Mouse (Mus musculus) kidney, adult 18-20 months (tissue): Measurements from ENCODE around the gene Slc16a11.

Source experiments
- DNase-seq: peaks from one replicate; pipeline ENCODE4 v3.0.0; 2021

Slc16a11 gene

GRCm38 (mm10) chr11:70227126-70227525 is 14.6 kb downstream of the Slc16a11 start:
- no peak for DNase-seq

DNA sequence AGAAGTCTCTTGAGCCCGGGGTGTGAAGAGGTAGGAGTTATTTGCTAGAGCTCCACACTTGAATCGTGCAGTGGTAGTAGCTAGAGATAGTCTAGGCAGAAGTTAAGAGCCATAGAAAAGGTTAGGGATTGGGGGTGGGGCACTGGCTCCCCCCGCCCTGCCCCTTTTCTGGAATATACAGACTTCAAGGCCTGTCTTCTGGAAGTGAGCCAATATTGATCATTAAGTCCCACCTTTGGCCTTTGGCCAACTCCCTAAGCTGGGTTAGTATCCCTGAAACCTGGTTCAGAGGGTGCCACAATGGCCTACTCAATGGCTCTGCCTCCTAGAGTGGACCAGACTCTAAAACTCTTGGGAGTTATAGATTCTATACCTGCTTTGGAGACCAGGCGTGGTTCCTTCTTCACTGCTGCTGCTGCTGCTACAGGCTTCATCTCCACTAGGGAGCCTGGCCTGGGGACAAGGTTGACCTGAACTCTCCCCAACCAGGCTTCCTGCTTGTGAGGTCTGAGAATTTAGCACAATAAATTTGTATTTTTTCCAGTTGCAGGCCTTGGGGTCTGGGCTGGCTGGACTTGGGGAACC is 15.2 kb downstream of the Slc16a11 start:
- no peak for DNase-seq

DNA sequence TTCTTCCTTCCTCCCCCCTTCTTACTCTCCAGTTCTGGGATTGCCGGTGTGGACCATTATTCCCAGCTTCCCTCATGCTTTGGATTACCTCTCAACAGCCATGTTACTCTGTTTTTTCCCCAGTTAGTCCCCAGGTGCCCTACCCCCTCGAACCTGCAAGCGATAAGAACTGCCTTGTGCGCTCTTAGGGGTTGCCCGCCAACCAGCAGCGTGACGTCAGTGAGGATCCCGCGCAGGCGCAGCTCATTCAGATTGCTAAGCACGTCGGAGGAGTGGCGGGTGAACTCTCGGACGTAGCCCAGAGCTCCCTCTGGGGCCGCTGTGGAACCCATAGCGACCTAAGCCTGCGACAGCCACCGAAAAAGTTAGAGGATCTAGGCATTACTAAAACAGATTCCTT is 16.3 kb downstream of the Slc16a11 start:
- DNase-seq = peak; percentile 87

GRCm38 (mm10) chr11:70229260-70230010 is 16.9 kb downstream of the Slc16a11 start, which contains the start of gene Bcl6b:
Bcl6b (minus strand) TSS chr11:70229798.
- DNase-seq = no peak

DNA sequence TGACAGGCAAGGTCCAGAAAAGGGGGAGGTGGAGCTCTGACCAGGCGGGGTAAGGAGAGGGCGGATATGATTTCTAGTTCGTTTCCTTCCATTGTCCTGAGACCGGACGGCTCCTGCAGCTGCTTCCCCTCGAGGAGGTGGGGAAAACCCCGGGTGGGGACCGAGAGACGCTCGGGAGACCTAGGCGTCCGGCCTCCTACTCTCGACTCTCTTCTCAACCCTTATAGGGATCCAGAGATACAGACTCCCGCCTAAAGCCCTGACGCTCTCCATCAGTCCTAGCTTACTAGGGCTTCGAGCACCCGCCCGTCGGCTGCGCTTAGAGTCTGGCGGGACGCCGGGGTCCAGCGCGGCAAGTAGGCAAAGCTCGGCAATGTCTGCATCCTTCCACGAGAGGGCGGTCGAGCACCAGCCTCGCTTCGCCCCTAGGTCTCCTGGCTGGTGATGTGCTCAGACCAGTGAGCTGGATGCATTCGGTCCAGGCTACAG is 17.7 kb downstream of the Slc16a11 start:
- DNase-seq = peak; percentile 86

DNA sequence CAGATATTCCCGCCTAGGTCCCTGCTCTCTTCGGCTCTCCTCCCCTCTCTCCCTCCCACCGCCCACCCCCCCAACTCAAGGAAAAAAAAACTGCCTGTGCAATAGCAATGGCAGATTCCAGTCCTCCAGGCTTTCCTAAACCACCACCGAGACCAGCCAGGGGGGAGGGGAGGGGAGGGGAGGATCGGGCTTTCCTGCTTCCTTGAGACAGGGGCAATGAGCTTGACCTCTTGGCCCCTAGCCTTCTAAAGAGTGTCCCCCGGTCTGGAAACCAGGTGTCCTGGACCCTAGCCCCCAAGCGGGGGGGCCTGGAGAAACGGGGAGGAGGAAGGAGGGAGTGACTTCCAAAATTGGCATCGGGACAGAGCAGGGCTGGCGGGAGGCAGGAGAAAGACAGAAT is 20.0 kb downstream of the Slc16a11 start:
- peak; percentile 64 for DNase-seq

DNA sequence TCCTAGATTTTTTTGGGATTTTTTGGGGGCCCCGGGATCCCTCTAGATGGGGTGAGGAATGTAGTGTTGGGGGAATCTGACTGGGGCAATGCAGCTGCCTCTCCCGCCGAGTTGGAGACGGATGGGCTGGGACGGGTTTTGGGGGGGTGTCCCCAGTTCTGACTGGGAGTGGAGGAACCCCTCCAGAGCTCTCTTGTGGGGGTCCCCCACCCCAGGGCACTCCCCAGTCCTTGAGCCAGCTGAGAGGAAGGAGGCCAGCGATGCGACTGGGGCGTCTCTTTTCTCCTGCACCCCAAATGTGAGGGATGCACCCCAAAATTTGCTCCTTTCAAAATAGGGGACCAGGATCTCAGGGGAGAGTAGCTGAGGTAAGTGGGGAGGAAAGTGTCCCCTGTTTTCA is 20.5 kb downstream of the Slc16a11 start:
- DNase-seq = no peak

DNA sequence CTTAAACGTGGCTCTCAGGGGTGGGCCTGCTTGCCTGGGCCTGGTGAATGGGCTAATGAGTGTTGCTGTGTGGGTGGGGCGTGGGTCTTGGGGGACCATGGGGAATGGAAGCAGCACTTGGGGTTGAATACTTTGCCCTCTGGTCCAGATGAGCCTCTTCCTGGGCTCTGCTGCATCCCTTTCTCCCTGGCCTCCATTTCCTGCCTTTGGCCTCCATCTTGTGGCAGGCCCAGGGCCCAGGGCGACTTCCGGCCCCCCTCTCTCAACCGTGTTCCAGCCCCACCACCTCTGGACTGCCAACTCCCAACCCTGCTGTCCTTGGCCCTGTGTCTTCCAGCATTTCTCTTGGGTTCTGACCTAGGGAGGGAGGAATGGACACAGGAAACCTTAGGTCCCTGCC is 21.5 kb downstream of the Slc16a11 start:
- DNase-seq = peak; percentile 16

DNA sequence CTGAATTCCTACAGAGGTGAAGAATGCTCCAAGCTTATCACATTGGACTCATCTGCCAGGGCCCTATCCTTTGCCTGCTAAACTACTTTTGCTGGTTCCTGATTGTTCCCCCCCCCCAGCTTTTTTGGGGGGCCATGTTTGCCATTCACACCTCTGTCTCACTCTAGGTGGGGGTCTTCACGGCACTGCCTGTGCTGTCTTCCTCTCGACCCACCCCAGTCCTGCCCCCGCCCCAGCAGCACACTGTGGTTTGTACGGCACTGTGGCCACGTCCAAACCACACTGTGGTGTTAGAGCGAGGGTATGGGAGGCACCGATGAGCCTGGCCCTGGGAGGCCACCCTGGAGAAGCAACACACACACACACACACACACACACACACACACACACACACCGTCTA is 21.9 kb downstream of the Slc16a11 start:
- DNase-seq = no peak

- peak; percentile 33 for DNase-seq
These were observed 22.8 kb downstream of the Slc16a11 start for GRCm38 (mm10) chr11:70235254-70235900.

DNA sequence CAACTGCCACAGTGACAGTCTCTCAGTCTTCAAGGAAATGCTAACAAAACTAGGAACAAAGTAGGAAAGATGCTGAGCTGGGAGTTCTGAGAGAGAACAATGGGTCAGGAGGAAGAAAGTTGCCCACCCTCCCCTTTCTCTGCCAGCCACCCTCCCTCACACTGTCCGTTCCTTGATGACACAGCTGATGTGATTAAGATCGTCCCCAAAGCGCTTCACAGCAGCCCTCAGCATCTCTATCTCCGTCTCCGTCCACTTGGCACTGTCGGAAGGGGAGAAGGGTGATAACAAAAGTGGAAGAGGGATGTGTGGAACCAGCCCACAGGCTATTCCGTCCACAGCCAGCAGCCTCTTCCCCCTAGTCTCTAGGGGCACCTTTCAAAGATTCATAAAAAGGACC is 24.2 kb downstream of the Slc16a11 start:
- no peak for DNase-seq

DNA sequence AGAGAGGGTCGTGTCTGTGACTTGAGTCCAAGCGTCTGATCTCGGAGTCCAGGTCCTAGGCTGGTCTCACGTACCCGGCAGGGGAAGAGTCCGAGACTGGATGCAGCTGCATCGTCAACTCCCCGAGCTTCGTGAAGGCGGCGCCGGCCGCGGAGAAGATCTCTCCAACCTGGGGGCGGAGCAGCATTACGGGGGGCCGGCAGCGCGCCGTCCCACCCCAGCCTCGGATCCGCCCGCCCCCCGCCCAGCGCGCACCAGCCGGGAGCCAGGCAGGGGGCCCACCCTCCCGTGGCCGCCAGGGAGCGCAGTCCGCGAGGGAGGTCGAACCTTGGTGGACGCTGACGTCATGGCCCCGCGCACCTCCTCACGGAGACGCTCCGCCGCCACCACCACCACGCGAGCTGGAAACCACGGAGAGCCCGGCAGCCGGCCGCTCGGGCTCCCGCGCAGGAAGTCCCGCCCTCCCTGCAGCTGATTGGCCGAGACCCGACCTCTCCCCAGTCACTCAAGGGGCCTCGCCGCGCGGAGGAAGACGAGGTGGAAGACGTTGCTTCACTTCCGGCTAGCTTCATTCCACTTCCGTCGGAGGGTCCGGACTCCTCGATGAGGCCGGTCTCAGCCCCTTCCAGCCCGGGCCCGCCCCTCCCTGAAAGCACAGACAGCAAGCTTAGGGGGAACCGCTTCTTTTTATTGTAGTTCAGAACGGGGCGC is 25.1 kb downstream of the Slc16a11 start, which contains the start of gene 0610010K14Rik:
0610010K14Rik (minus strand) TSS at position 458 of the 711 bp plus-strand sequence.
- peak; percentile 97 for DNase-seq

DNA sequence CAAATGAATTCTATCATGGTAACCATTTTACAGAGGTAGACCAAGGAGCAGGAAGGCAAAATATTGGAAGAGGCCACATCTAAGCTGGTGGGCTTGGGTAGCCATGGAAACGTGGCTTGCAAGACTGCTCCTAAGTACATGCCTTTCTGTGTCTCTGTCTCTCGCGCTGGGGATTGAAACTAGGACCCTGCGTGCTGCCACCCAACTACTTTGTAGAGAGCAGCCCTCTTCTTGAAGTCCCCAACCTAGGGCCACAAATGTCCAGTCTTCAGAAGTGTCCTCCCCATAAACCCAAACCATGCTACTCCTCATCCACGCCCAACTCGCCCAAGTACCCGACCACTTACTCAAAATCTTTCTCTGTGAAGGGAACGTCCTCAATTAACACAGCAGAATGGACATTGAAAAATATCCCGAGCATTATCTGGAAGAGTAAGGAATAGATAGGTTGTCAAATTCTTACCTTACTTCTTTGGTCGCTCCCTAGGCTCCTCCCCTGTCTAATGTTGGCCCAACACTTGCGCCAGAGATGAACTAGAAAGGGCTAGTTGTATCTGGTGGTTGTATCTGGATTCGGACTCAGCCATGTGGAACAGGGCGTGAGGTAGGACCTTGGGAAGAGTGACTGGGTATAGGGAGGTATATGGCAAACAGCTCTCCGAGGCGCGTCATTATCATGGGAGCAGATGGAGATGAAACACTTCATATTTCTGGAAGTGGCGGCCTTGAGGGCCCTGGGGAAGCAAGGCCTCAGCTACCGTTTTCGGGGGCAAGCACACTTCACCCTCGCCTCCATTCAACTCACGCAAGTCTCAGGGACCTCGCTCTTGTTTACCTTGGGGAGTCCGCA is 26.3 kb downstream of the Slc16a11 start:
- peak; percentile 45 for DNase-seq

GRCm38 (mm10) chr11:70239541-70240279 is 27.2 kb downstream of the Slc16a11 start, which contains the start of the genes Gm21988 and Rnasek:
Gm21988 (minus strand) TSS chr11:70239830.
Rnasek (minus strand) TSS chr11:70239842.
- DNase-seq = peak; percentile 93

DNA sequence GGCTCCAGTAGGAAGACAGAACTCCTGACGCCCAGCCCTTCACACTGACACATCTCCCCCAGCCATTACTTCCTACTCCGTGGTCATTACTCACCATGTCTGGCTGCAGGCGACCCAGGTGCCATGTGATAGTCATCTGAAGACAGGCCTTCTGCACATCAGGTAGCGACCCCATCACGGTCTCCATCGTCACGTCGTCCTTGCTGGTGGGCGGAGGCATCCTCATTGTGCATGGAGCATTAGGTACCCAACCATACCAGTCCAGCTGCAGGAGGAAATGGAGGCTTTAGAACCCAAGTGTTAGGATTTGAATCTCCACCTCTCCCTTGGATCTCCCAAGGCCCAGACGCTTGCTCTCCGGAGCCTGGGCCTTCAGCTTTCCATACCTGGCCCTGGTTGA is 30.0 kb downstream of the Slc16a11 start:
- no peak for DNase-seq

GRCm38 (mm10) chr11:70247136-70247845 is 34.7 kb downstream of the Slc16a11 start:
- peak; percentile 65 for DNase-seq

- no peak for DNase-seq
These were observed 37.6 kb downstream of the Slc16a11 start for GRCm38 (mm10) chr11:70250150-70250549.

DNA sequence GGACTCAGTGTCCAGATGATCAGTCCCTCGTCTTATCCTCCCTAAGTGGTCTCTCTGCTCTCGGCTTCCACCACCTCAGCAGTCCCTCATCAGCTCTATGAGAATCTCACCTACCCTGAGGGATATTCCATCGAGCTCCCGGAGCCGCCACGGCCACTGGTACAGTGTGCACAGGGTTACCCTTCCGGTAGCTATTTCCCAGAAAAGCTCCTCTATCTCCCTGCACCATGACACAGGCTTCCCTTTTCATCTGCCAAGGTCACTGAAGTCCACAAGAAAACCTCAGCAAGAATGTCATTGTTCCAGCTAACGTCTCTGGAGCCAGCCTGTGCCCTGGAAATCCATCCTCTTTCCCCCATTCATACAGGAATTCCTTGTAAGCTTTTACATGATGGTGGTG is 39.3 kb downstream of the Slc16a11 start:
- no peak for DNase-seq

DNA sequence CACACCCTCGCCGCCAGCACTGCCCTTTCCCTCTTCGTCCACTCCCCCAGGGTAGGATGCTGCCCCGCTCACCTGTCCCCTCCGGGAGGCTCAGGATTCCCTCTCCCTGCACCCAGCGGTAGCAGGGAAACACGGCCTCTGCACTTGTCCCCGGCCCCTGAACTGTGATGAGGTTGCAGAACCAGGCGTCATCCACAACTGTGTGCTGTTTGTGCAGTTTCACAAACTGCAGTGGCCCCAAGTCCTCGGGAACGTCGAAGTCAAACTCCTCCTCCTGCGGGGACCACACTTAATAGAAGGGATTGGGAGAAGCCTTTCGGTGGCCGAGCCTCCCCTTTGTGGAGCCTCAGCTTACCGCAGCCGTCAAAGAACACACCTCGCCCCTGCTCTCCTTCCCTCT is 41.8 kb downstream of the Slc16a11 start:
- DNase-seq = peak; percentile 17

GRCm38 (mm10) chr11:70254931-70255531 is 42.5 kb downstream of the Slc16a11 start, which contains the start of gene Alox12:
Alox12 (minus strand) TSS chr11:70255353.
- DNase-seq = peak; percentile 78
